Mouse (Mus musculus) testis, adult 2 months (tissue): Measurements from ENCODE around the gene Man1b1.

Experiments
- CTCF ChIP-seq: fragments of 200-500 bp; IDR thresholded peaks from 2 replicates; pipeline ENCODE4 v1.5.1; 2012; ENCODE audit warnings: low read depth, mild to moderate bottlenecking, inconsistent platforms, low read length, moderate library complexity; ENCODE audit not compliant: control insufficient read depth, insufficient read depth, insufficient replicate concordance
- POLR2A ChIP-seq: fragments of 200-500 bp; IDR thresholded peaks from 2 replicates; pipeline ENCODE4 v1.6.1; 2012; ENCODE audit warnings: low read depth, mild to moderate bottlenecking, inconsistent platforms, low read length, moderate library complexity; ENCODE audit not compliant: control insufficient read depth

DNA sequence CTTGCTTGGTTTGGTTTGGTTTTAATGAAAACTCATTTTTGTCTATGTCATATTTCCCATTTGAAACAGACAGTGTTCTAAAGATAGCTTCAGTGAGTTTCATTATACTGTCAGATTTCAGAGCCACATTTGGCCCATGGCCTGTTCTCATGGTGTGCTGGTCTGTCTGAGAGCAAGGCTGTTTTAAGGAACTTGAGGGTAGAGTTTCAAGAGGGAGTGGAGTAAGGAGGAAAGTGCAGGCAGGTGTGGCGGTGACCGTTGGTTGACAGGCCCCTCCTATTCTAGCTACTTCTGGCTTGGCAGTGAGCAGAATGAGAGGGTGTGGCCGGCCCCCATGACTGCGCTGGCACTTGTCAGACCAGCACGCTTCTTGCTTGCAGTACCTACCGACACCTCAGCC is 6.2 kb downstream of the Man1b1 start:
- TF ChIP-seq CTCF (no peak), POLR2A (no peak)
